Mouse (Mus musculus) lung, adult 18-20 months (tissue): ENCODE results near the gene 4933417A18Rik.
"Not testable (repeated sequence)": the region's sequence is repeated elsewhere in the genome, so short reads cannot be mapped to it uniquely, and the experiment has no call there.

Experiments
- DNase-seq, 2 experiments: peaks; one replicate each; pipeline ENCODE4 v3.0.0; 2022; ENCODE audit warnings: mixed read lengths in 2 of 2

4933417A18Rik gene

GRCm38 (mm10) chr13:34976116-34976515 lies 51.9 kb downstream of the 4933417A18Rik start:
- DNase-seq: no peak

- DNase-seq: no peak
Measured at GRCm38 (mm10) chr13:34977410-34977809, 53.2 kb downstream of the 4933417A18Rik start.

GRCm38 (mm10) chr13:34978635-34979034 lies 54.4 kb downstream of the 4933417A18Rik start:
- DNase-seq: not testable (repeated sequence)

- not testable (repeated sequence) for DNase-seq
Measured at GRCm38 (mm10) chr13:34983479-34983878, 59.3 kb downstream of the 4933417A18Rik start.

GRCm38 (mm10) chr13:34991581-34992273 lies 67.5 kb downstream of the 4933417A18Rik start:
- DNase-seq: no peak

- peak in 1 of 2 experiments; percentile 10 for DNase-seq
Measured at GRCm38 (mm10) chr13:34993085-34993484, 68.9 kb downstream of the 4933417A18Rik start.

GRCm38 (mm10) chr13:34993595-34993982 lies 69.4 kb downstream of the 4933417A18Rik start:
- no peak for DNase-seq

GRCm38 (mm10) chr13:34993983-34994811 lies 70.0 kb downstream of the 4933417A18Rik start:
- DNase-seq: peak; percentile 97 to 99

- peak in 1 of 2 experiments; percentile 27 for DNase-seq
Measured at GRCm38 (mm10) chr13:34995925-34996324, 71.7 kb downstream of the 4933417A18Rik start.
